Mouse (Mus musculus) telencephalon, adult 2 months (tissue): ENCODE data around the gene Jph3.

Experiments
- DNase-seq: peaks from one replicate; pipeline ENCODE4 v3.0.0-alpha.2; 2011; ENCODE audit warnings: low read depth, low spot score

Jph3 gene

GRCm38 (mm10) chr8:121729323-121729722 lies at the start of gene Jph3:
Gene Jph3, plus strand, starts transcription at chr8:121729623.
- DNase-seq = no peak

- DNase-seq = no peak
Measured at GRCm38 (mm10) chr8:121680896-121681295, 48.5 kb upstream of the Jph3 start.

- DNase-seq = no peak
Measured at GRCm38 (mm10) chr8:121681457-121681856, 48.0 kb upstream of the Jph3 start.

- DNase-seq = no peak
Measured at GRCm38 (mm10) chr8:121683083-121683832, 46.2 kb upstream of the Jph3 start.

GRCm38 (mm10) chr8:121685419-121685818 lies 44.0 kb upstream of the Jph3 start:
- DNase-seq = no peak

GRCm38 (mm10) chr8:121687455-121688161 lies 41.8 kb upstream of the Jph3 start:
- DNase-seq = peak; percentile 87

GRCm38 (mm10) chr8:121688496-121688895 lies 40.9 kb upstream of the Jph3 start:
- no peak for DNase-seq

- no peak for DNase-seq
Measured at GRCm38 (mm10) chr8:121694453-121694852, 35.0 kb upstream of the Jph3 start.

GRCm38 (mm10) chr8:121695585-121696184 lies 33.7 kb upstream of the Jph3 start:
- DNase-seq = no peak

GRCm38 (mm10) chr8:121697735-121698614 lies 31.4 kb upstream of the Jph3 start:
- DNase-seq = no peak

GRCm38 (mm10) chr8:121698615-121699101 lies 30.8 kb upstream of the Jph3 start:
- no peak for DNase-seq

- no peak for DNase-seq
Measured at GRCm38 (mm10) chr8:121699936-121700335, 29.5 kb upstream of the Jph3 start.

GRCm38 (mm10) chr8:121705174-121705573 lies 24.2 kb upstream of the Jph3 start:
- DNase-seq = no peak

- DNase-seq = no peak
Measured at GRCm38 (mm10) chr8:121706956-121707355, 22.5 kb upstream of the Jph3 start.

GRCm38 (mm10) chr8:121708406-121708805 lies 21.0 kb upstream of the Jph3 start:
- no peak for DNase-seq

- DNase-seq = no peak
Measured at GRCm38 (mm10) chr8:121717502-121717901, 11.9 kb upstream of the Jph3 start.

GRCm38 (mm10) chr8:121717982-121718425 lies 11.4 kb upstream of the Jph3 start:
- DNase-seq = peak; percentile 90

GRCm38 (mm10) chr8:121718925-121719324 lies 10.5 kb upstream of the Jph3 start:
- no peak for DNase-seq

- no peak for DNase-seq
Measured at GRCm38 (mm10) chr8:121721072-121721471, 8.4 kb upstream of the Jph3 start.

- no peak for DNase-seq
Measured at GRCm38 (mm10) chr8:121723846-121724245, 5.6 kb upstream of the Jph3 start.

- DNase-seq = no peak
Measured at GRCm38 (mm10) chr8:121727164-121727563, 2.3 kb upstream of the Jph3 start.
